Mouse (Mus musculus): Measurements from ENCODE around the gene 0610010K14Rik.

The 0610010K14Rik gene

GRCm38 (mm10) chr11:70237457-70238167 lies at the start of gene 0610010K14Rik:
Gene 0610010K14Rik, minus strand, starts transcription at chr11:70237914.
- no peak for DNase-seq (ENCODE audit: extremely low spot score, low read depth, low spot score)

- no peak for DNase-seq (ENCODE audit: extremely low spot score, low read depth, low spot score)
These were observed 48.0 kb upstream of the 0610010K14Rik start for GRCm38 (mm10) chr11:70285686-70286085.

GRCm38 (mm10) chr11:70284757-70285156 lies 47.0 kb upstream of the 0610010K14Rik start:
- DNase-seq (ENCODE audit: extremely low spot score, low read depth, low spot score), result no peak

GRCm38 (mm10) chr11:70283666-70284065 lies 46.0 kb upstream of the 0610010K14Rik start:
- DNase-seq (ENCODE audit: extremely low spot score, low read depth, low spot score), result no peak

GRCm38 (mm10) chr11:70280441-70280840 lies 42.7 kb upstream of the 0610010K14Rik start:
- DNase-seq (ENCODE audit: extremely low spot score, low read depth, low spot score), result no peak

GRCm38 (mm10) chr11:70278961-70279360 lies 41.2 kb upstream of the 0610010K14Rik start:
- no peak for DNase-seq (ENCODE audit: extremely low spot score, low read depth, low spot score)

GRCm38 (mm10) chr11:70271641-70272040 lies 33.9 kb upstream of the 0610010K14Rik start:
- DNase-seq (ENCODE audit: extremely low spot score, low read depth, low spot score), result no peak

GRCm38 (mm10) chr11:70266405-70266804 lies 28.7 kb upstream of the 0610010K14Rik start:
- no peak for DNase-seq (ENCODE audit: extremely low spot score, low read depth, low spot score)

GRCm38 (mm10) chr11:70265819-70266218 lies 28.1 kb upstream of the 0610010K14Rik start:
- DNase-seq (ENCODE audit: extremely low spot score, low read depth, low spot score), result no peak

GRCm38 (mm10) chr11:70265252-70265651 lies 27.5 kb upstream of the 0610010K14Rik start:
- no peak for DNase-seq (ENCODE audit: extremely low spot score, low read depth, low spot score)

GRCm38 (mm10) chr11:70259035-70259434 lies 21.3 kb upstream of the 0610010K14Rik start:
- DNase-seq (ENCODE audit: extremely low spot score, low read depth, low spot score), result no peak

GRCm38 (mm10) chr11:70254931-70255531 lies 17.3 kb upstream of the 0610010K14Rik start, which contains the start of gene Alox12:
Gene Alox12, minus strand, starts transcription at chr11:70255353.
- no peak for DNase-seq (ENCODE audit: extremely low spot score, low read depth, low spot score)

GRCm38 (mm10) chr11:70254337-70254736 lies 16.6 kb upstream of the 0610010K14Rik start:
- DNase-seq (ENCODE audit: extremely low spot score, low read depth, low spot score), result no peak

GRCm38 (mm10) chr11:70251853-70252252 lies 14.1 kb upstream of the 0610010K14Rik start:
- no peak for DNase-seq (ENCODE audit: extremely low spot score, low read depth, low spot score)

GRCm38 (mm10) chr11:70250150-70250549 lies 12.4 kb upstream of the 0610010K14Rik start:
- no peak for DNase-seq (ENCODE audit: extremely low spot score, low read depth, low spot score)

GRCm38 (mm10) chr11:70247136-70247845 lies 9.6 kb upstream of the 0610010K14Rik start:
- no peak for DNase-seq (ENCODE audit: extremely low spot score, low read depth, low spot score)

- DNase-seq (ENCODE audit: extremely low spot score, low read depth, low spot score), result no peak
These were observed 4.9 kb upstream of the 0610010K14Rik start for GRCm38 (mm10) chr11:70242591-70242990.

- DNase-seq (ENCODE audit: extremely low spot score, low read depth, low spot score), result peak; percentile 81
These were observed 2.0 kb upstream of the 0610010K14Rik start, which contains the start of the genes Gm21988 and Rnasek for GRCm38 (mm10) chr11:70239541-70240279. Gene Gm21988, minus strand, starts transcription at chr11:70239830. Gene Rnasek, minus strand, starts transcription at chr11:70239842.

GRCm38 (mm10) chr11:70238591-70239440 lies 1.1 kb upstream of the 0610010K14Rik start:
- no peak for DNase-seq (ENCODE audit: extremely low spot score, low read depth, low spot score)

- DNase-seq (ENCODE audit: extremely low spot score, low read depth, low spot score), result no peak
These were observed 997 bp downstream of the 0610010K14Rik start for GRCm38 (mm10) chr11:70236717-70237116.

Data from hindlimb bud, embryonic 11.5 days (tissue).